Mouse (Mus musculus): ENCODE results near the gene Foxn3.

DNA sequence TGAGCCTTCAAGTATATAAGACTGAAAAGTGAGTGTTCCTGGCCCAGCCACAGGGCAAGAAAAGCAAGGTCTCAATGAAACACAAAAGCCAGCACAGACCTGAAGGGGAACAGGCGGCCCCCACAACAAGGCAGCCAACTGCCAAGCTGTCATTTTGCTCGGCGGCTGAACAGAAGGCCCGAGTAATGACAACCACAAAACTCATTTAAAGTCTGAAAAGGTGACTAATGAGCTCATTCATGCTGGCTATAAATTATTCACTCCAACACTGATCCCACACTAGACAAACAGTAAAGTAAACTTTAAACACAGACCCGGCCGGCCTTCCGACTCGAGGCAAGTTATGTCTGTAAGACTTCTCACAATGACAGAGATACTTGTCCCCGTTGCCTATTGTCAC is 157.1 kb downstream of the Foxn3 start:
- TF ChIP-seq CTCF (IDR thresholded peaks at IDR 0.05; ENCODE audit: low read depth, low read length), result no peak
- no peak for TF ChIP-seq POLR2A (IDR thresholded peaks at IDR 0.05; ENCODE audit: extremely low read depth, insufficient read depth, low read length)

Measured in liver, adult 2 months (tissue).